Mouse (Mus musculus) urinary bladder, adult 18-20 months (tissue): ENCODE measurements around the gene H2afx.
A peak's percentile ranks its signal among the peaks of the same experiment; 100 is the strongest.
"Not testable (repeated sequence)": the region's sequence is repeated elsewhere in the genome, so short reads cannot be mapped to it uniquely, and the experiment has no call there.

Experiments
- DNase-seq, 2 experiments: peaks; one replicate each; pipeline ENCODE4 v3.0.0; 2022; ENCODE audit warnings: low spot score in 2 of 2, mixed read lengths in 2 of 2

The H2afx gene

DNA sequence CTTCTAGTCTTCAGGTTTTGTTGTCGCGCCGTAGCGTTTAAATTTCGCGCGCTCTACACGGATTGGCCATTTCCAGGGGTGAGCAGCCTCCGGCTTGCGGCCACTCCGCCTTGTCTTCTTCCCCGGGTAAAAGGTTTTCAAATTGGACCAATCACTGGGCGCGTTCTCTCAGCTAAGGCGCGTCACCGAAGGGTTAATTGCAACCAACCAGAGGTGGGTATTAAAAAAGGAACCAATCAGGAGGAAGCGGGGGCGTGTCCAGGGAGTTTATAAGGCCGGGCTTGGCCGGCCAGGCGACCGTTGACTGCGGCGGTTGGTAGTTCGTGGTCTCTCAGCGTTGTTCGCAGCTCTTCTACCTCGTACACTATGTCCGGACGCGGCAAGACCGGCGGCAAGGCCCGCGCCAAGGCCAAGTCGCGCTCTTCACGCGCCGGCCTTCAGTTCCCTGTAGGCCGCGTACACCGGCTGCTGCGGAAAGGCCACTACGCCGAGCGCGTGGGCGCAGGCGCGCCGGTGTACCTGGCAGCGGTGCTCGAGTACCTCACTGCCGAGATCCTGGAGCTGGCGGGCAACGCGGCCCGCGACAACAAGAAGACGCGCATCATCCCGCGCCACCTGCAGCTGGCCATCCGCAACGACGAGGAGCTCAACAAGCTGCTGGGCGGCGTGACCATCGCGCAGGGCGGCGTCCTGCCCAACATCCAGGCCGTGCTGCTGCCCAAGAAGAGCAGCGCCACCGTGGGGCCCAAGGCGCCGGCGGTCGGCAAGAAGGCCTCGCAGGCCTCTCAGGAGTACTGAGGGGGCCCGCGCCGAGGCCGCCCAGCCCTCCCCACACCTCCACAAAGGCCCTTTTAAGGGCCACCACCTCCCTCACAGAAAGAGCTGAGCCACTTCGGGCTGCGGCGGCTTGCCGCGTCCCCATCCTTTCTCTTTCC lies at the start of gene H2afx:
TSS of gene H2afx (plus strand) at position 299 of the 935 bp plus-strand sequence.
- DNase-seq, result peak; percentile 96 to 97

DNA sequence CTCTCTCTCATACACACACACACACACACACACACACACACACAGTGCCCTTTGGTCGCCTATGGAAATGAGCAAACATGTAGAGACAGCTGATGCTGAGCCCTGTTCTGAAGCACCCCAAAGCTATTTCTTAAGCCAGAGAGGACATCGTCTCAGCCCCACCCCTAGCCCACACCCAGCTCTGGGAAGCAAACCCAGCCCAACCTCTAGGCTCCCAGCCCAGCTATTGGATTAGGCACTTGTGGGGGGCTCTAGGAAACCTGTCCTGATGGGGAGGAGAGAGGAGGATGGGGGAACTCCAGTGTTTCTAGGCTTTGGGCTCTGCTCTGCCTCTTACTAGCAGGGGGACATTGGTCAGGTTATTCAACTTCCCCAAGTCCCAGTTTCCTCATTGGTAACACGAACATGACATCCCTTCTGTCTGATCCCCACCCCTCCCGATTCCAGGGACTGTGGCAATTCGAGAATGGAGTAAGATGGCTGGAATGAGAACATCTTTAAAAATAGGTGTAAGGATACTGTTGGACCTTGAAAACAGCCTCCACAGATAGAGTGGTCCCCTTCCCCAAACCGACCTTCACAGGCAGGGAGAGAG lies 48.1 kb upstream of the H2afx start:
- DNase-seq, result no peak

DNA sequence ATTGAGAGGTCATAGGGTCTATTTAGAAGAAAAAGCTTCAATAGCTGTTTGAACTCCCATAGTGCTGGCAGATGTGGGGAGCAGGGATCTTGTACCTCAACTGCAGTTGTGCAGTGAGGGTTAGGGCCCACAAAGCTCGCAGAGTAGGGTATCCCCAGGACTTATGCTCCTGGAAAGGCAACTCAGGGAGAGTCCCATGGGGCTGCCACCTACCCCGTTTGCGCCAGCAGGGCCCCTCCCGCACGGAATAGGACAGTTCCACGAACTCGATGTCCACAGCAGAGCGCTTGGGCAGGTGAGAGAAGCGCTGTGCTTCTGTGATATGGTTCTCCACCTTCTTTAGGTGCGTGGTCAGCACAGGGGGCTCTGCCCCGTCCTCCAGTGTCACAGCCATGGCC lies 47.5 kb upstream of the H2afx start:
- DNase-seq, result no peak

- no peak for DNase-seq
These were observed 47.0 kb upstream of the H2afx start for GRCm38 (mm10) chr9:44287401-44288075.

DNA sequence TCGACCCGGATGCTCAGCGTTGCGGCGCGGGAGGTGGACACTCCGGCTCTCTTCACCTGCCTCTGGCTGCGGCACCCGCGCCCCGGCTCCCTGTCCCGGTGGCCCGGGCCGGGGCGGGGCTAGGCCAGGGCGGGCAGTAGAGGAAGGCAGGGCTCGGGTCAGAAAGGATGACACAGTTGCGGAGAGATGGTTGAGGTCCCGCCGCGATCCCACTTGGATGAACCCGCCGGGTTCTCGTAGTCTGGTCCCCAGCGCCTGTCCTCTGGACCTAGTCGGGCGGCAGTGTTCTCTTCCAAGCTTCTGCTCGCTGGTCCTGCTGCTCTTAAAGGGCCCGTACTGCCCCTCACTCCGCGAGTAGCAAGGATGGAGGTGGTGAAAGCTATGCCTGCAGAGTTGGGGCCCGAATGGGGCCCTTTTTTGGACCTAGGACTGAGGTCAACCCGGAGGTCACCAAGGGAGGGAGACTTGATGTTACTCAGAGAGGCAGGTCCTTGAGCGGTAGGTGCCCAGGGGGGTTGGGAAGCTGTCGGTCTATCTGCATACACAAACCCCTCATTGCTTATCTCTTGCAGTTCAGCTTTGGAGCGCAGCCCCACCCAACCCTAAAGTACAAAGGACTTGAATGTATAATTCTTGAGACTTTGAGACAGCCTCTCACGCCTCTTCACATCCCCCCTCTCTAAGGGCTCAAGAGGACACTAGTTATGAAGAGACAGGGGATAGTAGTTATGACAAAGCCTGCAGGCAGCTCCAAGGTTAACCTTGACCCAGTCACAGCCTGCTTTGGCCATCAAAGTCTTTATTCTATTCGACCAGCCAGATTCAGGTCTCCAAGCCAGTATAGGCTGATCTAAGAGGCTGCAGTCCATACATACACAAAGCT lies 46.2 kb upstream of the H2afx start, which contains the start of gene Abcg4:
TSS of gene Abcg4 (minus strand) at position 540 of the 883 bp plus-strand sequence.
- DNase-seq, result peak in 1 of 2 experiments; percentile 24

- DNase-seq, result no peak
These were observed 45.6 kb upstream of the H2afx start for GRCm38 (mm10) chr9:44288959-44289291.

- no peak for DNase-seq
These were observed 42.0 kb upstream of the H2afx start for GRCm38 (mm10) chr9:44292490-44292889.

GRCm38 (mm10) chr9:44300001-44300400 lies 34.5 kb upstream of the H2afx start:
- DNase-seq, result not testable (repeated sequence)

DNA sequence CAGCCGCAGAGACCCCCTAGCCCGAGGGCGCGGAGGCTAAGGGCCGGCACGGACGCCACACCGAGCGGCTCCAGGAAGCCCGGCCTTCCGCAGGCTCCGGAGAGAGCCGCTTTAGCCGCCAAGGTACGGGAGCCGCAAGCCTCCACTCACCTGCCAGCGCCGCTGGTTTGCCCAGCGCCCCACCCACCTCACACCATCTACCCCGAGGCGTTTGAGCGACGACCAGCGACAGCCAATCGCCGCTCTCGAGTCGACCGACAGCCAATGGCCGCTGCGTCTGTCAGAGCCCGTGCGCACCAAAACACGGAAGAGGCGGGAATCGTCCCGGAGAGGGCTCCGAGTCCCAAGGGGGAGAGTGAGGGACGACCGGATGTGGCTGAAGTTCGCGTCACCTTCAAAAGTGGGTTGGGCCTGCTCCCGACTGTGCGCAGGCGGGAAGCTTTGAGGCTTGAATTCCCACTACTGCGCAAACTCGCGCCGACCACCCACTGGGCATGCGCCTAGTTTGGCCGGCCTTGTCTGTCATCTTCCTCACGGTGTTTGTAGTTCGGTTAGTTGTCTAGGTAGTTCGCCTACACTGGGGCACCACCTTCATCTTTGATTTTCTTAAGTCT lies 28.9 kb upstream of the H2afx start, which contains the start of gene Hinfp:
TSS of gene Hinfp (minus strand) at position 206 of the 614 bp plus-strand sequence.
- peak; percentile 95 to 99 for DNase-seq

DNA sequence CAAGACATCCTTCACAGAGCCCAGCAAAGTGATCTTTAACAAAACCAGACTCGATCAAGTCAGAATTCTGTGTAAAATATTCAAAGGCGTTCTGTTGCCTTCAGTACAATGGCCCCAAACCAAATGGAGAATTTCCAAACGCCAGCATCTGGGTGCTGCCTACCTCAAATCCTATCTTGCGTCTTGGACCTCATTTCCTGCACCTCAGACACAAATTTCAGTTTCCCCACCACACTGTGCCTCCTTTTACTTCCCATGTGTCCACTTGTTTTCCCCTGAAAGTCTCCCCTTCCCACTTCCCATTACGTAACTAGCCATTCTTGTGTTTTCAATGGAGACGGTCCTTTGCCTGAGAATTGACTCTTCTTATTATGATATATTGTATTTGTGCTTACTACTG lies 28.0 kb upstream of the H2afx start:
- DNase-seq, result no peak

- no peak for DNase-seq
These were observed 27.2 kb upstream of the H2afx start for GRCm38 (mm10) chr9:44307248-44307647.

DNA sequence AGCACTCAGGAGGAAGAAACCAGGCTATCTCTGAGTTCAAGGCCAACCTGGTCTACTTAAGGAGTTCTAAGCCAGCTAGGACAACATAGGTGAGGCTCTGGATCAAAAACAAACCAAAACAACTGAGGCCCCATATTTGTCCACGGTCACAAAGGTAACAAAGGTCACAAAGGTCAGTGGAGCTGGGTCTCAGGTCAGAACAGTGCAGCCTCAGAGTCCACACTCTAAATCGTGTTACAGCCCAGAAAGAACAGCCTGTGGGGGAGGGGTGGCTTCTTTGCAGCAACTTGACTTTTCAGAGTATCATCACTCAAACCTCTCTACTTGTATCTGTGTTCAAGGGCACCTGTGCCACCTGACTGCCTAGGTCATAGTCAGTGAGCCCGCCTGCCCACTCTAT lies 24.7 kb upstream of the H2afx start:
- no peak for DNase-seq

- DNase-seq, result no peak
These were observed 23.8 kb upstream of the H2afx start for GRCm38 (mm10) chr9:44310750-44311135.

DNA sequence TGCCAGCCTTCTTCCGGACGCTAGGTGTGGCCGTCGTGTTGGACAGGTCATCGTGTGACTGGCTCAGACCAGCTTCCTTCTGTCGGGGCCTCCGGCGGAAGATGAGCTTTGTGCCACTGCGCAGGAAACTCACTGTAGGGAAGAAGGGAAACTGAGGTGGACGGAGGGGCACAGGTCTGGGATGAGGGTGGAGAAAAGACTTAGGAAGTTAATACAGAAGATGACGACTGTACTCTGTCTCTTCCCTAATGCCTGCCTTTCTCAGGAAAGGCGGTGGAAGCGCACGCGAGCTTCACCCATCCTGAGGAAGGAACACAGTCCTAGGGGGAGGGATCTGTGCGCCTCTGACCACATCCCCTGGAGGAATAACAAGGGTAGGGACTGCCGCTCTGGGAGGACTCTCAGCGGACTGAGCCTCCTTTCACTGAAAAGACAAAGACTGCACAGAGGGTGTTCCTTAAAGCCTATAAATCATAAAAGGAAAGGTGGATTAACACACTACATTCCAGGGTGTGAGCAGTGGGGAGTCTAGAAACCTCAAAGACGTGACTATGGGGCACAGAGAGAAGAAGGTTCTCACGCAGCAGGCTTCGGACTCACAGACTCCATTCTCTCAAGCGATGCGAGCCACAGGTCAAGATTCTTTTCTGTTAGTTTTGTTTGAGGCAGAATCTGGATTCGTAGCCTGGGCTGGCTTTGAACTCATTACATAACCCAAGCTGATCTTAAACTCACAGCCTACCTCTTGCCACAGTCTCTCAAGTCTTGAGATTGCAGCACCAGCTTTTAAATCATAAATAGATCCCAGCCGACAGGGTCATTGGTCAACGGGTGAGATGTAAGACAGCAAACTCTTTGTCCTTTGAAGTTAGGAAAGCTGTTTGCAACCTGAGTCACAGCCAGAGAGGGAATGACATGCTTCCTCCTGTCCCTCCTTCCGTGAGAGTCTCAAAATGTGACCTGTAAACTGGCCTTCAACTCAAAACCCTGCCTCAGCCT lies 23.1 kb upstream of the H2afx start:
- no peak for DNase-seq

GRCm38 (mm10) chr9:44313476-44314256 lies 20.8 kb upstream of the H2afx start:
- no peak for DNase-seq

DNA sequence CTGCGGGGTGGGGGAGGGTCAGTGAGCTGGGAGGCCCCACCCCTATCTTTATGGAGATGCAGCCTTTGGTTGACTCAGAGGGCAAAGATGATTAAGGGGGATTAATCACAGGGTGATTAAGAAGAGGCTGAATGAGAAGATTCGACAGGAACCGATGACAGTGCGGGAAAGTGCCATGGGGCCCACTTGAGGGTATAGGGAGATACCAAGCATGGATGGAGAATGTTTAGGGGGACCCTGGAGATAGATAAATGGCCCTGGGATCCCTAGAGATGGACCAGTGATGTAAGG lies 20.3 kb upstream of the H2afx start:
- DNase-seq, result no peak

DNA sequence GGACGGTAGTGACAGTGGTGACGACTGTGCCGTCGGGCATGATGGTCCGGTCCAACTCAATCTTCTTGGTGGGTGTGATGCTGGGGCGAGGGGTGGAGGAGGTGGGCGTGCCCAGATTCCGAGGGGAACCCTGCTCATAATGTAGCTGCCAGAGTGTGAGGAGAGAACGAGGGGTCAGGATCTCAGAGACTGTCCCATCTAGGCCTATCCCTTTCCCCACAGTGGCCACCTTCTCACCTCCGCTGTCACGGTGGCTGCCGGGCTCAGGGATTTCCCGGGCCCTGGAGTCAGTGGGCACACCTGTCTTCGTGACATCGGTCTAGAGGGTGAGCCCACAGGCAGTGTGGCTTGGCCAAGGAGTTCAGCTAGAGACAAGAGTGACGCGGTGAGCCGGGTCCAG lies 19.6 kb upstream of the H2afx start:
- DNase-seq, result no peak

GRCm38 (mm10) chr9:44317452-44317851 lies 17.0 kb upstream of the H2afx start:
- no peak for DNase-seq
